Mouse (Mus musculus) MEL (cell line): ENCODE measurements around the gene Iqschfp. TPM values are rescaled to one million over a fixed set of nuclear protein-coding genes. Genes with fewer than 3 reads are reported as not detected.

Source experiments
- DNase-seq: peaks from one replicate; pipeline ENCODE4 v3.0.0; 2011; ENCODE audit warnings: low read depth, low spot score
- H3K27ac ChIP-seq: 2 replicates; pipeline ENCODE4 v1.5.1; 2012; ENCODE audit warnings: low read depth, mild to moderate bottlenecking, control low read depth, low read length, moderate library complexity; ENCODE audit not compliant: control insufficient read depth
- H3K27me3 ChIP-seq, 2 experiments: fragments of 150-350 bp in 1 of 2; sonication (generic) in 1 of 2; 2 replicates each; pipeline ENCODE4 v1.6.1; 2012; ENCODE audit warnings: low read length in 2 of 2, mild to moderate bottlenecking in 2 of 2, improper control_type of control experiment in 1 of 2, moderate library complexity in 1 of 2; ENCODE audit not compliant: insufficient read depth in 2 of 2, control insufficient read depth in 1 of 2
- H3K36me3 ChIP-seq, 2 experiments: 2 replicates each; pipeline ENCODE4 v1.6.1; 2012 to 2014; ENCODE audit warnings: low read length in 2 of 2, improper control_type of control experiment in 1 of 2, inconsistent platforms in 1 of 2, mild to moderate bottlenecking in 1 of 2; ENCODE audit not compliant: insufficient read depth in 2 of 2, control insufficient read depth in 1 of 2
- H3K4me1 ChIP-seq, 2 experiments: fragments of 150-350 bp in 1 of 2; sonication (generic) in 1 of 2; 2 replicates each; pipeline ENCODE4 v1.6.1; 2012; ENCODE audit warnings: low read length in 2 of 2, improper control_type of control experiment in 1 of 2, mild to moderate bottlenecking in 1 of 2; ENCODE audit not compliant: insufficient read depth in 2 of 2, control insufficient read depth in 1 of 2
- H3K4me3 ChIP-seq, 2 experiments: fragments of 150-350 bp in 1 of 2; sonication (generic) in 1 of 2; 2 replicates each; pipeline ENCODE4 v1.5.1; 2012; ENCODE audit warnings: low read depth in 2 of 2, low read length in 2 of 2, mild to moderate bottlenecking in 2 of 2, moderate library complexity in 2 of 2, control low read depth in 1 of 2, improper control_type of control experiment in 1 of 2; ENCODE audit not compliant: control insufficient read depth in 1 of 2, insufficient read depth in 1 of 2
- H3K79me2 ChIP-seq: 2 replicates; pipeline ENCODE4 v1.6.1; 2012; ENCODE audit warnings: mild to moderate bottlenecking, low read length, moderate library complexity; ENCODE audit not compliant: control insufficient read depth, poor library complexity, insufficient read depth
- H3K9ac ChIP-seq: 2 replicates; pipeline ENCODE4 v1.6.1; 2012; ENCODE audit warnings: low read depth, mild to moderate bottlenecking, control low read depth, low read length, moderate library complexity; ENCODE audit not compliant: control insufficient read depth, poor library complexity, severe bottlenecking
- H3K9me3 ChIP-seq: fragments of 150-350 bp; sonication (generic); replicated peaks from 2 replicates; pipeline ENCODE4 v1.6.1; 2012; ENCODE audit warnings: mild to moderate bottlenecking, low read length, improper control_type of control experiment, moderate library complexity; ENCODE audit not compliant: insufficient read depth
- BHLHE40 ChIP-seq: IDR thresholded peaks from 2 replicates; pipeline ENCODE4 v1.6.1; 2012; ENCODE audit warnings: low read depth, mild to moderate bottlenecking, inconsistent platforms, low read length, improper control_type of control experiment, borderline replicate concordance
- CHD2 ChIP-seq: IDR thresholded peaks from 2 replicates; pipeline ENCODE4 v1.6.1; 2011; ENCODE audit warnings: low read length, improper control_type of control experiment
- ELF1 ChIP-seq: IDR thresholded peaks from 2 replicates; pipeline ENCODE4 v1.6.1; 2014; ENCODE audit warnings: low read depth, mild to moderate bottlenecking, inconsistent platforms, low read length, improper control_type of control experiment, moderate library complexity
- ETS1 ChIP-seq: IDR thresholded peaks from 2 replicates; pipeline ENCODE4 v1.6.1; 2012; ENCODE audit warnings: low read depth, mild to moderate bottlenecking, inconsistent platforms, low read length, improper control_type of control experiment, moderate library complexity
- HCFC1 ChIP-seq: IDR thresholded peaks from 2 replicates; pipeline ENCODE4 v1.6.1; 2012; ENCODE audit warnings: low read depth, mild to moderate bottlenecking, inconsistent platforms, low read length, improper control_type of control experiment, moderate library complexity
- KAT2A ChIP-seq: conservative IDR thresholded peaks from 2 replicates; pipeline ENCODE4 v1.6.1; 2012; ENCODE audit warnings: low read depth, low read length, improper control_type of control experiment, inconsistent platforms
- MAX ChIP-seq: IDR thresholded peaks from 2 replicates; pipeline ENCODE4 v1.6.1; 2011; ENCODE audit warnings: low read length, improper control_type of control experiment
- MYB ChIP-seq: IDR thresholded peaks from 2 replicates; pipeline ENCODE4 v1.6.1; 2011; ENCODE audit warnings: mild to moderate bottlenecking, low read depth, low read length, improper control_type of control experiment
- NELFE ChIP-seq: IDR thresholded peaks from 2 replicates; pipeline ENCODE4 v1.6.1; 2011; ENCODE audit warnings: low read depth, low read length, improper control_type of control experiment
- POLR2AphosphoS2 ChIP-seq: IDR thresholded peaks from 2 replicates; pipeline ENCODE4 v1.6.1; 2011; ENCODE audit warnings: low read length, improper control_type of control experiment
- POLR2AphosphoS5 ChIP-seq: IDR thresholded peaks from 2 replicates; pipeline ENCODE4 v1.6.1; 2012; ENCODE audit warnings: low read depth, borderline replicate concordance, mild to moderate bottlenecking, inconsistent platforms, low read length, moderate library complexity, mixed read lengths
- RAD21 ChIP-seq: IDR thresholded peaks from 2 replicates; pipeline ENCODE4 v1.6.1; 2011; ENCODE audit warnings: mild to moderate bottlenecking, low read depth, low read length, improper control_type of control experiment
- RCOR1 ChIP-seq: IDR thresholded peaks from 2 replicates; pipeline ENCODE4 v1.6.1; 2012; ENCODE audit warnings: low read depth, mild to moderate bottlenecking, inconsistent platforms, low read length, improper control_type of control experiment
- SMC3 ChIP-seq: IDR thresholded peaks from 2 replicates; pipeline ENCODE4 v1.6.1; 2011; ENCODE audit warnings: low read depth, low read length, improper control_type of control experiment
- TAL1 ChIP-seq: IDR thresholded peaks from 2 replicates; pipeline ENCODE4 v1.6.1; 2012; ENCODE audit warnings: mild to moderate bottlenecking, inconsistent platforms, low read length, moderate library complexity, mixed read lengths
- UBTF ChIP-seq: IDR thresholded peaks from 2 replicates; pipeline ENCODE4 v1.6.1; 2012; ENCODE audit warnings: low read depth, mild to moderate bottlenecking, inconsistent platforms, low read length, improper control_type of control experiment, moderate library complexity, borderline replicate concordance; ENCODE audit not compliant: insufficient read depth
- USF1 ChIP-seq: IDR thresholded peaks from 2 replicates; pipeline ENCODE4 v1.6.1; 2014; ENCODE audit warnings: low read depth, mild to moderate bottlenecking, inconsistent platforms, low read length, improper control_type of control experiment, moderate library complexity
- ZMIZ1 ChIP-seq: IDR thresholded peaks from 2 replicates; pipeline ENCODE4 v1.6.1; 2012; ENCODE audit warnings: low read depth, mild to moderate bottlenecking, inconsistent platforms, low read length, improper control_type of control experiment, moderate library complexity
- ZNF384 ChIP-seq: IDR thresholded peaks from 2 replicates; pipeline ENCODE4 v1.6.1; 2012; ENCODE audit warnings: low read depth, mild to moderate bottlenecking, inconsistent platforms, low read length, improper control_type of control experiment
- polyA plus RNA-seq, 2 experiments: library from polyadenylated mRNA; stranded (reverse) in 1 of 2; unstranded in 1 of 2; fragments of >175 nt in 1 of 2; fragments of >200 nt in 1 of 2; gene quantifications; 2 replicates each; pipeline versions ENCODE4 v1.2.1 to v1.2.4; 2012; ENCODE audit warnings: low replicate concordance in 2 of 2, low read depth in 1 of 2; ENCODE audit not compliant: insufficient read length in 2 of 2, insufficient read depth in 1 of 2, missing spikeins in 1 of 2
- total RNA-seq: library from RNA; depleted of rRNA; stranded (reverse); fragments of 300-350 nt; gene quantifications from 2 replicates; pipeline ENCODE4 v1.2.3, GENCODE M21; 2012

Iqschfp gene
- total and polyA plus RNA-seq, 3 experiments, result not detected

GRCm38 (mm10) chr3:67935829-67936228 is 43.8 kb downstream of the Iqschfp start:
- H3K27ac ChIP-seq, result no peak overlapping the region
- H3K9ac ChIP-seq, result no peak overlapping the region
- H3K27me3 ChIP-seq, result no peaks in the 10 kb centered on the region
- no peaks in the 10 kb centered on the region for H3K9me3 ChIP-seq
- H3K79me2 ChIP-seq, result no peaks in the 10 kb centered on the region
- no peaks in the 10 kb centered on the region for H3K4me1 ChIP-seq
- H3K36me3 ChIP-seq, result no peaks in the 10 kb centered on the region
- TF ChIP-seq MYB (no peak), ZNF384 (peak; percentile 57)
- no peak for DNase-seq
- no peak overlapping the region for H3K4me3 ChIP-seq

DNA sequence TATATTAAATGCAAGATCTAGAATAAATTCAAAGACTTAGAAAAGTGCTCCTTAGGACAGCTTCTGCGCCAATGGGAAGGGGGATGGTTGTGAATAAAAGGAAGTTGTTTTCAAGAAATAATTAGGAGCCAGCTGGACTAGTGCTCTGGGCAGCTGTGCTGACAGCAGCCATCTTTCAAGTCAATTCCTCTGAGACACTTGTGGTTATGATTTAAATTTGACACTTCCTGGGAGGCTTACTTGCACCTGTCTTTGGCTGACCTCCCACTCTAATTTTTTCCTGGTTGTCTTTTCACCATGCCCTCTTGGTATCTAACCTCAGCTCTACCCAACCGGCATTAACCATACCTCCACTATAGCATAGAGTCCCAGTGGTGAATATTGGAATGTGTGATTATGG is 55.0 kb downstream of the Iqschfp start:
- TF ChIP-seq KAT2A (no peak), ZMIZ1 (no peak)
- Histone ChIP-seq H3K9me3 (no peaks in the 10 kb centered on the region), H3K4me1 (no peaks in the 10 kb centered on the region), H3K4me3 (no peak overlapping the region), H3K9ac (no peak overlapping the region), H3K36me3 (no peaks in the 10 kb centered on the region), H3K27ac (no peak overlapping the region), H3K27me3 (no peaks in the 10 kb centered on the region), H3K79me2 (no peaks in the 10 kb centered on the region)
- no peak for DNase-seq

DNA sequence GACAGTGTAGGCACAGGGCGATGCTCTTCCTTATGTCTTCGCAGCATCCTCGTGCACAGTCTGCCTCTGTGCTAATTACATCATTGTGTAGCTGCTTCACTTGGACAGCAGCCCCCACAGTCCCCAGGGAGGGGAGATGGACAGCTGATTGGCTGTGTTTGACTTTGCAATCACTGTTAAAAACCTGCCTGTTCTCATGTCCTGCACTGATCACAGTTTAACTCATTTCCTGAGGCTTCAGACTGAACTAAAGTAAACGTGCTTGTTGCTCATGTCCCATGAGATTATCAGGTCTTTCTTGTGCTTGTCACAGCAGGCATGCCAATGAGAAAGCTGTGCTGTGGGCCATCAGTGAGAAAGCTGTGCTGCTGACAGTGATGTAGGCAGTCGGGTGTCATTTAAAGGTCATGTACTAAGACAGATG is 60.5 kb downstream of the Iqschfp start:
- Histone ChIP-seq H3K79me2 (no peaks in the 10 kb centered on the region), H3K4me1 (no peaks in the 10 kb centered on the region), H3K36me3 (no peaks in the 10 kb centered on the region), H3K4me3 (no peak overlapping the region)
- TF ChIP-seq RCOR1, result no peak
- TF ChIP-seq MYB, result no peak
- no peak for TF ChIP-seq NELFE
- no peak for TF ChIP-seq POLR2AphosphoS5
- TF ChIP-seq BHLHE40, result no peak
- no peak for TF ChIP-seq TAL1
- TF ChIP-seq RAD21, result no peak
- no peak for TF ChIP-seq UBTF
- TF ChIP-seq ELF1, result no peak
- TF ChIP-seq USF1, result no peak
- no peak for TF ChIP-seq POLR2AphosphoS2
- TF ChIP-seq CHD2, result no peak
- TF ChIP-seq ETS1, result no peak
- TF ChIP-seq HCFC1, result no peak
- TF ChIP-seq SMC3, result no peak
- no peak for TF ChIP-seq MAX
- TF ChIP-seq, all 39 proteins: peak for 0
- H3K9me3 ChIP-seq, result no peaks in the 10 kb centered on the region
- no peak overlapping the region for H3K9ac ChIP-seq
- no peak for DNase-seq
- no peak overlapping the region for H3K27ac ChIP-seq
- H3K27me3 ChIP-seq, result no peaks in the 10 kb centered on the region
